Mouse (Mus musculus) liver, adult 2 months (tissue): ENCODE measurements around the gene Tor4a. TPM values are rescaled to one million over a fixed set of nuclear protein-coding genes. Genes with fewer than 3 reads are reported as not detected.

Experiments
- DNase-seq: peaks from one replicate; pipeline ENCODE4 v3.0.0-alpha.2; 2011; ENCODE audit warnings: low read depth, low spot score; ENCODE audit errors: extremely low read depth
- H3K27ac ChIP-seq: fragments of 200-500 bp; replicated peaks from 2 replicates; pipeline ENCODE4 v1.5.1; 2012; ENCODE audit warnings: low read depth, mild to moderate bottlenecking, control low read depth, inconsistent platforms, low read length; ENCODE audit not compliant: insufficient read depth
- H3K27me3 ChIP-seq: fragments of 200-500 bp; 2 replicates; pipeline ENCODE4 v1.6.1; 2012; ENCODE audit warnings: mild to moderate bottlenecking, moderate library complexity, low read length, inconsistent platforms; ENCODE audit not compliant: control insufficient read depth, insufficient read depth
- H3K36me3 ChIP-seq: fragments of 200-500 bp; 2 replicates; pipeline ENCODE4 v1.6.1; 2012; ENCODE audit warnings: low read length, inconsistent platforms; ENCODE audit not compliant: control insufficient read depth, insufficient read depth
- H3K4me1 ChIP-seq: fragments of 200-500 bp; 2 replicates; pipeline ENCODE4 v1.6.1; 2011; ENCODE audit warnings: low read length; ENCODE audit not compliant: control insufficient read depth, insufficient read depth
- H3K4me3 ChIP-seq: fragments of 200-500 bp; 2 replicates; pipeline ENCODE4 v1.5.1; 2011; ENCODE audit warnings: low read depth, mild to moderate bottlenecking, control low read depth, low read length, moderate library complexity; ENCODE audit not compliant: insufficient read depth
- H3K79me2 ChIP-seq: fragments of 200-500 bp; 2 replicates; pipeline ENCODE4 v1.6.1; 2012; ENCODE audit warnings: inconsistent platforms, mild to moderate bottlenecking, low read length, moderate library complexity; ENCODE audit not compliant: control insufficient read depth, insufficient read depth
- H3K9ac ChIP-seq: fragments of 200-500 bp; 2 replicates; pipeline ENCODE4 v1.6.1; 2012; ENCODE audit warnings: low read depth, mild to moderate bottlenecking, control low read depth, inconsistent platforms, low read length
- CTCF ChIP-seq: fragments of 200-500 bp; IDR thresholded peaks from 2 replicates; pipeline ENCODE4 v1.5.1; 2011; ENCODE audit warnings: low read depth, low read length, control low read depth
- POLR2A ChIP-seq: fragments of 200-500 bp; IDR thresholded peaks from 2 replicates; pipeline ENCODE4 v1.6.1; 2011; ENCODE audit warnings: low read length, control low read depth; ENCODE audit not compliant: insufficient read depth; ENCODE audit errors: extremely low read depth
- WGBS: fragments of 180-500 bp; shearing (Covaris S2); methylation state at CpG from one replicate; pipeline ENCODE4 v1.1.7; 2018; 5-methylcytosine and 5-hydroxymethylcytosine counted together
- polyA plus RNA-seq: library from polyadenylated mRNA; depleted of rRNA; stranded (reverse); fragments of >200 nt; gene quantifications from 2 replicates; pipeline ENCODE4 v1.2.3, GENCODE M21; 2012
- total RNA-seq: library from RNA; depleted of rRNA; stranded (reverse); fragments of >200 nt; gene quantifications from 2 replicates; pipeline ENCODE4 v1.2.3, GENCODE M21; 2014

Tor4a gene
- total and polyA plus RNA-seq, 2 experiments: 4.6 to 7.0 TPM

- H3K36me3 ChIP-seq: no peaks in the 10 kb centered on the region
- no peak overlapping the region for H3K9ac ChIP-seq
- no peaks in the 10 kb centered on the region for H3K27me3 ChIP-seq
- H3K4me3 ChIP-seq: no peak overlapping the region
- H3K4me1 ChIP-seq: no peaks in the 10 kb centered on the region
- no peak overlapping the region for H3K27ac ChIP-seq
- no peak for DNase-seq
- H3K79me2 ChIP-seq: no peaks in the 10 kb centered on the region
- WGBS: 61% methylated on average over 5 of the region's 5 CpGs
- no peak for TF ChIP-seq POLR2A
- no peak for TF ChIP-seq CTCF
These were observed 38.0 kb upstream of the Tor4a start for GRCm38 (mm10) chr2:25234551-25235220.

- DNase-seq: no peak
- 76% methylated on average over 3 of the region's 3 CpGs for WGBS
- no peaks in the 10 kb centered on the region for H3K79me2 ChIP-seq
- no peaks in the 10 kb centered on the region for H3K36me3 ChIP-seq
- no peak within 1 kb of the TSS for H3K9ac ChIP-seq
- H3K27ac ChIP-seq: no peak within 1 kb of the TSS
- no peaks in the 10 kb centered on the region for H3K4me1 ChIP-seq
- no peaks in the 10 kb centered on the region for H3K27me3 ChIP-seq
- no peak within 1 kb of the TSS for H3K4me3 ChIP-seq
- TF ChIP-seq CTCF (no peak), POLR2A (no peak)
These were observed 37.4 kb upstream of the Tor4a start, which contains the start of gene Slc34a3 for GRCm38 (mm10) chr2:25234050-25234449. Slc34a3 (minus strand) TSS chr2:25234364.

GRCm38 (mm10) chr2:25233421-25233820 lies 36.7 kb upstream of the Tor4a start:
- no peak overlapping the region for H3K27ac ChIP-seq
- no peaks in the 10 kb centered on the region for H3K36me3 ChIP-seq
- TF ChIP-seq POLR2A (no peak), CTCF (no peak)
- no peaks in the 10 kb centered on the region for H3K79me2 ChIP-seq
- H3K4me1 ChIP-seq: no peaks in the 10 kb centered on the region
- H3K4me3 ChIP-seq: no peak overlapping the region
- no peaks in the 10 kb centered on the region for H3K27me3 ChIP-seq
- DNase-seq: no peak
- H3K9ac ChIP-seq: no peak overlapping the region
- 73% methylated on average over 4 of the region's 4 CpGs for WGBS

- no peak for TF ChIP-seq POLR2A
- no peak for TF ChIP-seq CTCF
- Histone ChIP-seq H3K79me2 (no peaks in the 10 kb centered on the region), H3K9ac (no peak overlapping the region), H3K4me1 (no peaks in the 10 kb centered on the region), H3K4me3 (no peak overlapping the region), H3K27me3 (no peaks in the 10 kb centered on the region), H3K27ac (no peak overlapping the region), H3K36me3 (no peaks in the 10 kb centered on the region)
- DNase-seq: no peak
- 69% methylated on average over 12 of the region's 12 CpGs for WGBS
These were observed 34.4 kb upstream of the Tor4a start for GRCm38 (mm10) chr2:25231038-25231437.

GRCm38 (mm10) chr2:25230581-25230980 lies 33.9 kb upstream of the Tor4a start:
- Histone ChIP-seq H3K27me3 (no peaks in the 10 kb centered on the region), H3K4me3 (no peak overlapping the region), H3K27ac (no peak overlapping the region), H3K9ac (no peak overlapping the region), H3K79me2 (no peaks in the 10 kb centered on the region), H3K36me3 (no peaks in the 10 kb centered on the region), H3K4me1 (no peaks in the 10 kb centered on the region)
- WGBS: 93% methylated on average over 7 of the region's 7 CpGs
- no peak for DNase-seq
- no peak for TF ChIP-seq POLR2A
- no peak for TF ChIP-seq CTCF

- WGBS: 90% methylated on average over 5 of the region's 5 CpGs
- Histone ChIP-seq H3K79me2 (no peaks in the 10 kb centered on the region), H3K27me3 (no peaks in the 10 kb centered on the region), H3K27ac (no peak overlapping the region), H3K36me3 (no peaks in the 10 kb centered on the region), H3K4me1 (no peaks in the 10 kb centered on the region), H3K9ac (no peak overlapping the region), H3K4me3 (no peak overlapping the region)
- TF ChIP-seq POLR2A (no peak), CTCF (no peak)
- DNase-seq: no peak
These were observed 32.9 kb upstream of the Tor4a start for GRCm38 (mm10) chr2:25229582-25229981.
